Mouse (Mus musculus): ENCODE measurements around the gene Grifin. TPM values are rescaled to one million over a fixed set of nuclear protein-coding genes. Genes with fewer than 3 reads are reported as not detected.

Gene Grifin
- polyA plus RNA-seq, 1 experiment from 2014 or later: 0.43 TPM

DNA sequence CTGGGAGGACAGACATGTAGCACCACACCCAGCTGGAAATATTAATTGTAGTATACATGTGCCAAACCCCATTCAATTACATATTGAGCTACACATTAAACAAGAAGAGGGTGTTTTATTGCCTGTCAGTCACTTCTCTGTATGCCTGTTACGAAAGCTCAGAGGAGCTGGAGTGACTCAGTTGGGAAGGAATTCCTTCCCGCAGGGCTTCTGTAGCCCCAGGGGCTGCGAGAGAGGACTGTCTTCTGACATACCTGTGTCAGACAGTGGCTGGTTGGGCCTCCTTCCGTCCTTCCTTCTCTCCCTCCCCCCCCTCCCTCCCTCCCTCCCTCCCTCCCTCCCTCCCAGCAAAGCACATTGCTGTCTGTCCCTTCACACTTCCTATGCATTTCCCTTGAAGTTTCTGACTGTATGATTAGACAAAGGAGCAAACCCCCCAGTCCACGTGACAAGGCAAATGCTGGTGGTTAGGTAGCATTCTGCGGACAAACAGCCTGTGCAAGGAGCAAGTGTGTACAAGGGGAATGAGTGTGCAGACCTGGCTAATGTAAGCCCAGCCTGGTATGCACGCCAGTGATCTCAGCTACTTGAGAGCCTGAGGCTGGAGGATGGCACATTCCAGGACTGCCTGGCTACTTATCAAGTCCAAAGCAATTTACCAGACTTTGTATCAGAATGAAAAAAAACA is 49.9 kb downstream of the Grifin start:
- Histone ChIP-seq H3K9ac (ENCODE audit: low read depth, low read length) (no peak overlapping the region), H3K36me3 (ENCODE audit: control insufficient read depth, insufficient read depth, low read length) (no peaks in the 10 kb centered on the region), H3K9me3 (replicated peaks; ENCODE audit: control insufficient read depth, low read length, poor library complexity, severe bottlenecking) (no peaks in the 10 kb centered on the region), H3K27ac (ENCODE audit: low read length) (no peak overlapping the region; the same call in 1 of the 2 replicates), H3K27me3 (ENCODE audit: control insufficient read depth, insufficient read depth, low read depth, low read length) (no peaks in the 10 kb centered on the region), H3K4me1 (ENCODE audit: control insufficient read depth, insufficient read depth, low read length) (peaks cover 6% of the 10 kb centered on the region), H3K4me3 (ENCODE audit: low read depth, low read length) (no peak overlapping the region), H3K4me2 (ENCODE audit: low read length) (no peak overlapping the region)
- WGBS: 55% methylated on average over 7 of the region's 7 CpGs
- no peak for ATAC-seq

DNA sequence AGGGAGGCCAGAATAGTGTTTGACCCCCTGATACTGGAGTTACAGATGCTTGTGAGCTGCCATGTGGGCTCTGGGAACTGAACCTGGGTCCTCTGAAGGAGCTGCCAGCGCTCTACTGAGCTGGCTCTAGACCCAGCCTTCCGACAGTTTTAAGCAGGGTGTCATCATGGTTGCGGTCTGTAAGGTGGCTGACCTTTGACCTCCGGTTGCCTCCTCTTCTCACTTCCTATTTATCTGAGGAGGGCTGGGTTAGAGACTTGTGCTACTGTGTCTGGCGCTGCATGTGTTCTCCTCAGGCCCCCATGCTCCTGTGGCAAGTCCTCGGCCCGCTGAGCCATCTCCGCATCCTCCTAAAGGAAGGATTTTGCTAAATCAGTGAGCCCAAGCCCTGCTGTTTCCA is 51.0 kb downstream of the Grifin start:
- 72% methylated on average over 8 of the region's 8 CpGs for WGBS
- Histone ChIP-seq H3K36me3 (ENCODE audit: control insufficient read depth, insufficient read depth, low read length) (no peaks in the 10 kb centered on the region), H3K4me1 (ENCODE audit: control insufficient read depth, insufficient read depth, low read length) (peaks cover 8% of the 10 kb centered on the region), H3K9me3 (replicated peaks; ENCODE audit: control insufficient read depth, low read length, poor library complexity, severe bottlenecking) (no peaks in the 10 kb centered on the region), H3K4me3 (ENCODE audit: low read depth, low read length) (no peak overlapping the region), H3K27me3 (ENCODE audit: control insufficient read depth, insufficient read depth, low read depth, low read length) (no peaks in the 10 kb centered on the region), H3K4me2 (ENCODE audit: low read length) (no peak overlapping the region), H3K27ac (ENCODE audit: low read length) (no peak overlapping the region), H3K9ac (ENCODE audit: low read depth, low read length) (no peak overlapping the region)
- ATAC-seq: no peak

Other genes starting within 250 kb of the Grifin start
- gene Mad1l1, start 243.5 kb downstream of the Grifin start, polyA plus RNA-seq (2015; fragmentation: Nextera tagmentation; extraction: Ambion mirVana): 31.2 and 32.0 TPM in 2 replicates
- gene Nudt1, start 243.4 kb downstream of the Grifin start, polyA plus RNA-seq (2015; fragmentation: Nextera tagmentation; extraction: Ambion mirVana): 19.2 and 20.0 TPM in 2 replicates
- gene Mrm2, start 233.2 kb downstream of the Grifin start, polyA plus RNA-seq (2015; fragmentation: Nextera tagmentation; extraction: Ambion mirVana): 20.0 and 21.3 TPM in 2 replicates
- gene Snx8, start 175.8 kb downstream of the Grifin start, polyA plus RNA-seq (2015; fragmentation: Nextera tagmentation; extraction: Ambion mirVana): 44.7 and 46.4 TPM in 2 replicates
- gene Eif3b, start 145.7 kb downstream of the Grifin start, polyA plus RNA-seq (2015; fragmentation: Nextera tagmentation; extraction: Ambion mirVana): 60.2 and 61.1 TPM in 2 replicates
- not detected in 2 replicates for gene Gm4869, start 119.4 kb downstream of the Grifin start, polyA plus RNA-seq (2015; fragmentation: Nextera tagmentation; extraction: Ambion mirVana)
- gene Chst12, start 59.5 kb downstream of the Grifin start, polyA plus RNA-seq (2015; fragmentation: Nextera tagmentation; extraction: Ambion mirVana): 25.5 and 30.6 TPM in 2 replicates
- 18.4 and 23.1 TPM in 2 replicates for gene Lfng, start 42.2 kb upstream of the Grifin start, polyA plus RNA-seq (2015; fragmentation: Nextera tagmentation; extraction: Ambion mirVana)
- gene Ttyh3, start 84.0 kb upstream of the Grifin start, polyA plus RNA-seq (2015; fragmentation: Nextera tagmentation; extraction: Ambion mirVana): 56.0 and 61.5 TPM in 2 replicates
- 30.5 and 31.5 TPM in 2 replicates for gene Iqce, start 137.3 kb upstream of the Grifin start, polyA plus RNA-seq (2015; fragmentation: Nextera tagmentation; extraction: Ambion mirVana)
- 21.8 and 24.8 TPM in 2 replicates for gene Brat1, start 139.9 kb upstream of the Grifin start, polyA plus RNA-seq (2015; fragmentation: Nextera tagmentation; extraction: Ambion mirVana)
- gene Amz1, start 159.1 kb upstream of the Grifin start, polyA plus RNA-seq (2015; fragmentation: Nextera tagmentation; extraction: Ambion mirVana): 5.7 and 11.6 TPM in 2 replicates